Mouse (Mus musculus): ENCODE measurements around the gene Rps11. TPM values are rescaled to one million over a fixed set of nuclear protein-coding genes. Genes with fewer than 3 reads are reported as not detected.
"Not testable (repeated sequence)": the region's sequence is repeated elsewhere in the genome, so short reads cannot be mapped to it uniquely, and the experiment has no call there.

The Rps11 gene
- polyA plus RNA-seq, 1 experiment from 2014 or later: 2,209 TPM

DNA sequence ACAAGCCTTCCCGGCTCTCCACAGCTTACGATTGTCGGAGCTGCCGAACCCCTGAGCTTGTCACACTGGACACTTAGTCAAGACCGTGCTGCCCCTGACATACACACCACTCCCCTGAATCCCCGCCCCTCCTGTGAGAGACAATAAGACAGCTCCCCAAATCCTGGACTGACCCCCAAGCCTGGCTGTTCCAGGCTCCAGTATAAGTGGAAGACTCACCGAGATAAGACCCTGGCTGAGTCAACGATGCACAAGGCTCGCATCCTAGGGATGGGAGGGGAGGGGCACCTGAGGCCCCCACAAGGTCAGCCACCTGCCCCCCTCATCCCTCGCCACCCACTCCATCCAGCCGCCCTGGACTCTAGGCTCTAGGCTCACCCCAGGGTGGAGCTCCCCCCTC is 7.6 kb upstream of the Rps11 start:
- H3K4me2 ChIP-seq: no peak overlapping the region; the same call in 1 of the 2 replicates
- peaks cover 35% of the 10 kb centered on the region for H3K4me1 ChIP-seq (replicated peaks; ENCODE audit: control insufficient read depth, insufficient read depth, low read length)
- 74% methylated on average over 11 of the region's 11 CpGs for WGBS
- ATAC-seq (replicated peaks; ENCODE audit: low FRiP score) (no peak), DNase-seq (ENCODE audit: low spot score) (no peak)
- peaks cover 8% of the 10 kb centered on the region for H3K36me3 ChIP-seq (ENCODE audit: control insufficient read depth, insufficient read depth, low read length)
- H3K9ac ChIP-seq (ENCODE audit: low read depth, low read length): peak overlapping the region; percentile 22; the same call in 1 of the 2 replicates
- no peaks in the 10 kb centered on the region for H3K9me3 ChIP-seq (ENCODE audit: control insufficient read depth, low read length)
- no peaks in the 10 kb centered on the region for H3K27me3 ChIP-seq (replicated peaks; ENCODE audit: control insufficient read depth, insufficient read depth, low read length)
- no peak overlapping the region for H3K27ac ChIP-seq (ENCODE audit: low read depth, low read length)
- H3K4me3 ChIP-seq (ENCODE audit: low read depth, low read length): no peak overlapping the region

DNA sequence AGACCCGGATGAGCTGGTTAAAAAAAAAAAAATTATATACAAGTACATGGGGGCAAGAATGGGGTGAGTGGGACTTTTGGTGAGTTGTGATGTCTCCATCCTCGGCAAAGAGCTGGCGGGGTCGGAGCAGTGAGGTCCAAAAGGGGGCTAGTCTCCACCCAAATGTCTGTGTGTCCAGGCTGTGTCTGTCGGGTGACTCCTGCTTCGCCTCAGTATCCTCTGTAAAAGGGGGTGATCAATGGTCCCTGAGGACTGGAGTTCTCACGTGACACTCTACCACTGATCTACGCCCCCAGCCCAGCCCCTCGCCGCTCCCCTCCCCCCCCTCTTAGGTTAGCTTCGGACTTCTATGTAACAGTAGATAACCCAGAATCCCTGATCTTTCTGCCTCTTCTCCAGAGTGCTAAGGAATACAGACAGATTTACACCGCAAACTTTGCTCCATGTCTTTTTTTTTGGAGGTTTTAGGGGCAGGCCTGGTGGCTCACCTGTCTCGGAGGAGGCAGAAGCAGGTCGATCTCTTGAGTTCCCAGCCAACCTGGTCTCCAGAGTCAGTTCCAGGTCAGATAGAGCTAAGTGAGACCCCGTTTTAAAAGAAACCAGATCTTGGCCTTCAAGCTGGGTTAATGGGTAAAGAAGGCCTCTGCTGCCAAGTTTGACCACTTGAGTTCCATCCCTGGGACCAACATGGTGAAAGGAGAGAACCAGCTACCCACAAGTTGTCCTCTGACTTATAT is 5.7 kb upstream of the Rps11 start:
- Histone ChIP-seq H3K9ac (ENCODE audit: low read depth, low read length) (peak overlapping the region; percentile 85), H3K4me1 (replicated peaks; ENCODE audit: control insufficient read depth, insufficient read depth, low read length) (peaks cover 38% of the 10 kb centered on the region)
- no peak for ATAC-seq (replicated peaks; ENCODE audit: low FRiP score)

GRCm38 (mm10) chr7:45129318-45129717 is 5.1 kb upstream of the Rps11 start:
- ATAC-seq (replicated peaks; ENCODE audit: low FRiP score): no peak
- DNase-seq (ENCODE audit: low spot score): no peak
- WGBS: under 1% methylated on average over 17 of the region's 17 CpGs
- Histone ChIP-seq H3K36me3 (ENCODE audit: control insufficient read depth, insufficient read depth, low read length) (peaks cover 25% of the 10 kb centered on the region), H3K9me3 (ENCODE audit: control insufficient read depth, low read length) (no peaks in the 10 kb centered on the region), H3K4me3 (ENCODE audit: low read depth, low read length) (peak overlapping the region; percentile 99), H3K4me2 (peak overlapping the region; percentile 67), H3K9ac (ENCODE audit: low read depth, low read length) (peak overlapping the region; percentile 85), H3K4me1 (replicated peaks; ENCODE audit: control insufficient read depth, insufficient read depth, low read length) (peaks cover 36% of the 10 kb centered on the region), H3K27ac (ENCODE audit: low read depth, low read length) (peak overlapping the region; percentile 100), H3K27me3 (replicated peaks; ENCODE audit: control insufficient read depth, insufficient read depth, low read length) (no peaks in the 10 kb centered on the region)

More for the DNA sequence above, 5.7 kb upstream of the Rps11 start:
- no peak for DNase-seq (ENCODE audit: low spot score)
- peaks cover 25% of the 10 kb centered on the region for H3K36me3 ChIP-seq (ENCODE audit: control insufficient read depth, insufficient read depth, low read length)
- H3K4me2 ChIP-seq: peak overlapping the region; percentile 67
- H3K27me3 ChIP-seq (replicated peaks; ENCODE audit: control insufficient read depth, insufficient read depth, low read length): no peaks in the 10 kb centered on the region
- WGBS: 38% methylated on average over 15 of the region's 15 CpGs
- H3K9me3 ChIP-seq (ENCODE audit: control insufficient read depth, low read length): no peaks in the 10 kb centered on the region
- peak overlapping the region; percentile 99 for H3K4me3 ChIP-seq (ENCODE audit: low read depth, low read length)
- H3K27ac ChIP-seq (ENCODE audit: low read depth, low read length): peak overlapping the region; percentile 100

GRCm38 (mm10) chr7:45128624-45129246 is 4.5 kb upstream of the Rps11 start, which contains the start of gene Rpl13a:
Rpl13a (minus strand) TSS chr7:45128761.
- no peaks in the 10 kb centered on the region for H3K9me3 ChIP-seq (ENCODE audit: control insufficient read depth, low read length)
- H3K27me3 ChIP-seq (replicated peaks; ENCODE audit: control insufficient read depth, insufficient read depth, low read length): no peaks in the 10 kb centered on the region
- peak within 1 kb of the TSS; percentile 100 for H3K27ac ChIP-seq (ENCODE audit: low read depth, low read length)
- H3K4me1 ChIP-seq (replicated peaks; ENCODE audit: control insufficient read depth, insufficient read depth, low read length): peaks cover 32% of the 10 kb centered on the region
- peaks cover 25% of the 10 kb centered on the region for H3K36me3 ChIP-seq (ENCODE audit: control insufficient read depth, insufficient read depth, low read length)
- WGBS: under 1% methylated on average over 48 of the region's 48 CpGs
- ATAC-seq (replicated peaks; ENCODE audit: low FRiP score) (peak; percentile 82), DNase-seq (ENCODE audit: low spot score) (peak; percentile 92)
- peak within 1 kb of the TSS; percentile 100 for H3K9ac ChIP-seq (ENCODE audit: low read depth, low read length)
- peak within 1 kb of the TSS; percentile 99 for H3K4me3 ChIP-seq (ENCODE audit: low read depth, low read length)
- peak within 1 kb of the TSS; percentile 97 for H3K4me2 ChIP-seq

GRCm38 (mm10) chr7:45127700-45128224 is 3.5 kb upstream of the Rps11 start:
- H3K27me3 ChIP-seq (replicated peaks; ENCODE audit: control insufficient read depth, insufficient read depth, low read length): no peaks in the 10 kb centered on the region
- ATAC-seq (replicated peaks; ENCODE audit: low FRiP score) (no peak), DNase-seq (ENCODE audit: low spot score) (no peak)
- no peaks in the 10 kb centered on the region for H3K9me3 ChIP-seq (ENCODE audit: control insufficient read depth, low read length)
- H3K4me1 ChIP-seq (replicated peaks; ENCODE audit: control insufficient read depth, insufficient read depth, low read length): peaks cover 37% of the 10 kb centered on the region
- H3K36me3 ChIP-seq (ENCODE audit: control insufficient read depth, insufficient read depth, low read length): peaks cover 30% of the 10 kb centered on the region
- H3K27ac ChIP-seq (ENCODE audit: low read depth, low read length): peak overlapping the region; percentile 100
- H3K4me2 ChIP-seq: peak overlapping the region; percentile 97
- WGBS: 0% methylated on average over 6 of the region's 6 CpGs
- H3K4me3 ChIP-seq (ENCODE audit: low read depth, low read length): peak overlapping the region; percentile 99
- peak overlapping the region; percentile 100 for H3K9ac ChIP-seq (ENCODE audit: low read depth, low read length)

GRCm38 (mm10) chr7:45126844-45127699 is 2.8 kb upstream of the Rps11 start:
- Histone ChIP-seq H3K9ac (ENCODE audit: low read depth, low read length) (peak overlapping the region; percentile 100), H3K4me1 (replicated peaks; ENCODE audit: control insufficient read depth, insufficient read depth, low read length) (peaks cover 43% of the 10 kb centered on the region), H3K4me2 (peak overlapping the region; percentile 97), H3K27me3 (replicated peaks; ENCODE audit: control insufficient read depth, insufficient read depth, low read length) (no peaks in the 10 kb centered on the region), H3K36me3 (ENCODE audit: control insufficient read depth, insufficient read depth, low read length) (peaks cover 37% of the 10 kb centered on the region), H3K27ac (ENCODE audit: low read depth, low read length) (peak overlapping the region; percentile 100), H3K4me3 (ENCODE audit: low read depth, low read length) (peak overlapping the region; percentile 99), H3K9me3 (ENCODE audit: control insufficient read depth, low read length) (no peaks in the 10 kb centered on the region)
- 17% methylated on average over 21 of the region's 21 CpGs for WGBS
- no peak for ATAC-seq (replicated peaks; ENCODE audit: low FRiP score)
- DNase-seq (ENCODE audit: low spot score): no peak

DNA sequence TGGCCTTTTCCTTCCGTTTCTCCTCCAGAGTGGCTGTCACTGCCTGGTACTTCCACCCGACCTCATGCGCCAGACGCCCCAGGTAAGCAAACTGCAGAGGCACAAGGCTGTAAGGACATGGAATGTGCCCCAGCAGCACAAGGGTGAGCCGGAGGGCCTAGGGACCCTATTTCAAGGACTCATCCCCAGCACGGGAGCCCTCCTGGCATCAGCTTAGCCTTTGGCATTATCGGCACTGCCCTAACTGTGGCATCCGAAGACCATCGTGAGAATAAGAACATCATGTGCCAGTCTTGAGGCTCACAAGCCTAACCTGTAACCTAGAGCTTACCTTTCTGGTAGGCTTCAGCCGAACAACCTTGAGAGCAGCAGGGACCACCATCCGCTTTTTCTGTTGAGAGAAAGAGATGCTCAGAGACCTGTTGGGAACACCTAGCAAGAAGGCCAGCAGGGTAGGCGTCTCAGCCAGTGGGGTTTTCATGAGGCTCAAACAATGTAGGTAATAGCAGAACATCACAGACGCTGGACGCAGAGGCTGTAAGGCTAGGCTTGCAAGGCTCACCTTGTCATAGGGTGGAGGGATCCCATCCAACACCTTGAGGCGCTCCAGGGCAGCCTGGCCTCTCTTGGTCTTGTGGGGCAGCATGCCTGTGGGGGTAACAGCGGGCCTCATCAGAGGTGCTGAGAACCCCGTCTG is 2.1 kb upstream of the Rps11 start:
- DNase-seq (ENCODE audit: low spot score) (no peak), ATAC-seq (replicated peaks; ENCODE audit: low FRiP score) (no peak)
- H3K27ac ChIP-seq (ENCODE audit: low read depth, low read length): peak overlapping the region; percentile 100
- H3K4me3 ChIP-seq (ENCODE audit: low read depth, low read length): peak overlapping the region; percentile 99
- H3K9me3 ChIP-seq (ENCODE audit: control insufficient read depth, low read length): no peaks in the 10 kb centered on the region
- no peaks in the 10 kb centered on the region for H3K27me3 ChIP-seq (replicated peaks; ENCODE audit: control insufficient read depth, insufficient read depth, low read length)
- H3K36me3 ChIP-seq (ENCODE audit: control insufficient read depth, insufficient read depth, low read length): peaks cover 45% of the 10 kb centered on the region
- 61% methylated on average over 17 of the region's 17 CpGs for WGBS
- H3K4me2 ChIP-seq: peak overlapping the region; percentile 97
- peaks cover 51% of the 10 kb centered on the region for H3K4me1 ChIP-seq (replicated peaks; ENCODE audit: control insufficient read depth, insufficient read depth, low read length)
- peak overlapping the region; percentile 100 for H3K9ac ChIP-seq (ENCODE audit: low read depth, low read length)

GRCm38 (mm10) chr7:45125649-45126048 is 1.4 kb upstream of the Rps11 start:
- not testable (repeated sequence) for H3K27me3 ChIP-seq (replicated peaks; ENCODE audit: control insufficient read depth, insufficient read depth, low read length); ATAC-seq (replicated peaks; ENCODE audit: low FRiP score); DNase-seq (ENCODE audit: low spot score); H3K9me3 ChIP-seq (ENCODE audit: control insufficient read depth, low read length)
- Histone ChIP-seq H3K27ac (ENCODE audit: low read depth, low read length) (peak overlapping the region; percentile 100), H3K36me3 (ENCODE audit: control insufficient read depth, insufficient read depth, low read length) (peaks cover 50% of the 10 kb centered on the region), H3K4me1 (replicated peaks; ENCODE audit: control insufficient read depth, insufficient read depth, low read length) (peaks cover 52% of the 10 kb centered on the region), H3K4me3 (ENCODE audit: low read depth, low read length) (peak overlapping the region; percentile 99), H3K4me2 (peak overlapping the region; percentile 97), H3K9ac (ENCODE audit: low read depth, low read length) (peak overlapping the region; percentile 100)
- WGBS: 61% methylated on average over 5 of the region's 5 CpGs
